Mouse (Mus musculus) heart, embryonic 10.5 days (tissue): ENCODE measurements around the gene Hspb8. TPM values are rescaled to one million over a fixed set of nuclear protein-coding genes. Genes with fewer than 3 reads are reported as not detected.

Experiments
- DNase-seq: peaks from one replicate; pipeline ENCODE4 v3.0.0-alpha.2; 2017; ENCODE audit warnings: low spot score
- H3K27ac ChIP-seq: fragments of 300-500 bp; sonication (generic); 2 replicates; pipeline ENCODE4 v1.5.1; 2016; ENCODE audit warnings: mild to moderate bottlenecking
- H3K27me3 ChIP-seq: fragments of 300-500 bp; sonication (generic); 2 replicates; pipeline ENCODE4 v1.6.1; 2016; ENCODE audit warnings: mild to moderate bottlenecking; ENCODE audit not compliant: poor library complexity, insufficient read depth, severe bottlenecking
- H3K36me3 ChIP-seq: fragments of 300-500 bp; sonication (generic); 2 replicates; pipeline ENCODE4 v1.6.1; 2016; ENCODE audit warnings: mild to moderate bottlenecking, moderate library complexity
- H3K4me1 ChIP-seq: fragments of 300-500 bp; sonication (generic); 2 replicates; pipeline ENCODE4 v1.6.1; 2016; ENCODE audit warnings: mild to moderate bottlenecking
- H3K4me3 ChIP-seq: fragments of 300-500 bp; sonication (generic); 2 replicates; pipeline ENCODE4 v1.5.1; 2016; ENCODE audit warnings: mild to moderate bottlenecking, moderate library complexity
- H3K9me3 ChIP-seq: fragments of 300-500 bp; sonication (generic); 2 replicates; pipeline ENCODE4 v1.6.1; 2016; ENCODE audit warnings: mild to moderate bottlenecking, moderate library complexity
- WGBS: fragments of 180-500 bp; shearing (Covaris S2); methylation state at CpG from one replicate; pipeline ENCODE4 v1.1.7; 2016; 5-methylcytosine and 5-hydroxymethylcytosine counted together
- polyA plus RNA-seq: library from polyadenylated mRNA; unstranded; fragments of >200 nt; fragmentation: Nextera tagmentation; extraction: Ambion mirVana; gene quantifications from 2 replicates; pipeline ENCODE4 v1.2.1, GENCODE M21; 2016

Hspb8 gene
- polyA plus RNA-seq, 1 experiment from 2014 or later = 26.9 TPM

DNA sequence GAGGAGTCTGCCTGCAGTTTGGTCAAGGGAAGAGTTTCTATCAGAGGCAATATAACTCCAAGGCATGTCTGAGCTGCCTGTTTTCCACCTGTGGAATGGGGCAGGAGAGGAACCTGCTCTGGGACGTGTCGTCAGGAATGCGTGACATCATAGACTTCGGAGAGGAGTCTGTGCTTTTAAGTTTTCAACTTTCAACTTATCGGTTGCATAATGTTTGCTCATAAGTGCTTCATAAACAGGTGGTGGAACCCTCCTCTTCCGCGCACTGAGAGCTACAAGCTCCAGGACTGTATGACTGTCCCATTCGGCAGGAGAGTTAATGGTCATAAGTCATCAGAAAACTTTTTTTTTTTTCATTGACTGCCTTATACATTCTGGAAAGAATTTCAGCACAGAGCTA is 1.1 kb upstream of the Hspb8 start:
- 76% methylated on average over 8 of the region's 8 CpGs for WGBS

GRCm38 (mm10) chr5:116421791-116422481 is 728 bp downstream of the Hspb8 start:
- H3K36me3 ChIP-seq = peaks cover 10% of the 10 kb centered on the region; the same call in 1 of the 2 replicates
- H3K27me3 ChIP-seq = no peaks in the 10 kb centered on the region
- H3K4me1 ChIP-seq = peaks cover 56% of the 10 kb centered on the region
- peak overlapping the region; percentile 88 for H3K27ac ChIP-seq
- WGBS = 33% methylated on average over 22 of the region's 22 CpGs
- H3K4me3 ChIP-seq = peak overlapping the region; percentile 63
- no peaks in the 10 kb centered on the region for H3K9me3 ChIP-seq
- no peak for DNase-seq

More for the DNA sequence above, 1.1 kb upstream of the Hspb8 start:
- peak overlapping the region; percentile 88; the same call in 1 of the 2 replicates for H3K27ac ChIP-seq
- H3K9me3 ChIP-seq = no peaks in the 10 kb centered on the region
- no peak for DNase-seq
- H3K27me3 ChIP-seq = no peaks in the 10 kb centered on the region
- H3K4me1 ChIP-seq = peaks cover 54% of the 10 kb centered on the region
- H3K36me3 ChIP-seq = no peaks in the 10 kb centered on the region
- H3K4me3 ChIP-seq = no peak overlapping the region

DNA sequence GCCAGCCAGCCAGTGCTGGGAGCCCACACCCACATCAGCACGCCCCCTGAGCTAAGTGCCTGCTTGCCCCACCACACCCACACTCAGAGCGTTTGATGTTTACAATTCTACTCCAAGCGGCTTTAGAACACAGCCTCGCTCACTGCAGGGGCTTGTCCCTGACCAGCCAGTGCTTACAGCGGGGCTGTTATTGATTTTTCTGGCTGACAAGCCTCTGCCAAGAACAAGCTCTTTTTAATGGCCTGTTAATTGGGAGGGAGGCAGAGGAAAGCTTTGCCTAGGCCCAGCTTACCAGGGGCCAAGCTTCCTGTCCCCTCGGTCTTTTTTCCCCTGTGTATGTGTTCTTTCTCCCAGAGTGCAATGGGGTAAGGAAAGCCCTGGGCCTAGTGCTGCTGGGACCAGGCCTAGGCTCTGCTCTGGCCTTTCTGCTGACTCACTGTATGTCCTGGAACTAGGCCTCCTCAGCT is 1.9 kb downstream of the Hspb8 start:
- Histone ChIP-seq H3K36me3 (peaks cover 10% of the 10 kb centered on the region; the same call in 1 of the 2 replicates), H3K9me3 (no peaks in the 10 kb centered on the region), H3K27me3 (no peaks in the 10 kb centered on the region), H3K4me1 (peaks cover 65% of the 10 kb centered on the region), H3K4me3 (peak overlapping the region; percentile 60), H3K27ac (peak overlapping the region; percentile 87)
- 11% methylated on average over 6 of the region's 6 CpGs for WGBS
- peak; percentile 86 for DNase-seq

GRCm38 (mm10) chr5:116420213-116420612 is 2.5 kb downstream of the Hspb8 start:
- H3K27ac ChIP-seq = peak overlapping the region; percentile 87
- peak overlapping the region; percentile 60 for H3K4me3 ChIP-seq
- WGBS = 90% methylated on average over 1 of the region's 1 CpGs
- no peaks in the 10 kb centered on the region for H3K9me3 ChIP-seq
- peaks cover 67% of the 10 kb centered on the region for H3K4me1 ChIP-seq
- H3K27me3 ChIP-seq = no peaks in the 10 kb centered on the region
- H3K36me3 ChIP-seq = peaks cover 12% of the 10 kb centered on the region; the same call in 1 of the 2 replicates
- DNase-seq = no peak

GRCm38 (mm10) chr5:116419322-116420045 is 3.2 kb downstream of the Hspb8 start:
- DNase-seq = no peak
- no peaks in the 10 kb centered on the region for H3K27me3 ChIP-seq
- H3K36me3 ChIP-seq = peaks cover 19% of the 10 kb centered on the region
- no peaks in the 10 kb centered on the region for H3K9me3 ChIP-seq
- H3K4me1 ChIP-seq = peaks cover 71% of the 10 kb centered on the region
- WGBS = 67% methylated on average over 6 of the region's 6 CpGs
- H3K27ac ChIP-seq = peak overlapping the region; percentile 59
- H3K4me3 ChIP-seq = peak overlapping the region; percentile 60

GRCm38 (mm10) chr5:116416208-116416607 is 6.5 kb downstream of the Hspb8 start:
- peaks cover 31% of the 10 kb centered on the region for H3K36me3 ChIP-seq
- peak overlapping the region; percentile 65; the same call in 1 of the 2 replicates for H3K27ac ChIP-seq
- no peaks in the 10 kb centered on the region for H3K27me3 ChIP-seq
- no peaks in the 10 kb centered on the region for H3K9me3 ChIP-seq
- H3K4me1 ChIP-seq = peaks cover 80% of the 10 kb centered on the region
- 20% methylated on average over 5 of the region's 5 CpGs for WGBS
- DNase-seq = no peak
- H3K4me3 ChIP-seq = no peak overlapping the region

DNA sequence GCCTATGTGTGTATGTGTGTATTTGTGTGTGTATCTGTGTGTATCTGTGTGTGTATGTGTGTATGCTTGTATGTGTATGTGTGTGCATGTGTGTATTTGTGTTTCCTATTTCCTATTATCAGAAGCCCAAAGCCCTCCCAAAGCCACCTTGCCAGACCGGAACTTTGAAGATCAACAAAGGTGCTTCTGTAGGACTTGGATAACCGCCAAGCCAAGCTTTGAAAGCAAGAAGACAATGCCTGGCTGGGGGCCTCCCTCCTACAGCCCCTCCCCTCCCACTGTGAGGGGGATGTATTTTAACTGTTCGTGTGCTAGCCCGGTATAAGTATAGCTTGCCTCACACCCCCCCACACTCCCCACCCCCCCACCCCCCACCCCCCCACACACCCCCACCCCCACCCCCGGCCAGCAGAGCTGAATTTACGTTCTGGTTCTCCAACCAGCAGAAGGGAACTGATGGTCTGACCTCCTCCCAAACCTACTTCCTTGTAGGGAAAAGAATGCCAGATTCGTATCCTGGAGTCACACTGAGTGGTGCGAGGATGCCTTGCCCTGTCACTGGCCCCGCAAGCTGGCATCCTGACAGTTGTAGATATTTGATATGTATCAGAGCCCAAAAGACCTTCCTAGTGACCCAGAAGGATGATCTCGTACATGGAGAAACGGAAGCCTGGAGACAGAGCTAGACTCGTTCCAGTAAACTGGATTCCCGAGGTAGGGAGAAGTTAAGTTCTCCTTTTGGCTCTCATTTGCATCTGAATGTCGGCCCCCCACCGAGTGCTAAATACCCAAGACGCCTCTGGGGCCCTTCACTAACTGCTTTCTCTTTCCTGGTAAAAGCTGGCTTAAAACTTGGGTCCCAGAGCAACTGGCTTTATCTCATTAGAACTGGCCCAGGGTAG is 12.7 kb downstream of the Hspb8 start:
- H3K27ac ChIP-seq = peak overlapping the region; percentile 74; the same call in 1 of the 2 replicates
- peak overlapping the region; percentile 10; the same call in 1 of the 2 replicates for H3K4me3 ChIP-seq
- peaks cover 26% of the 10 kb centered on the region for H3K36me3 ChIP-seq
- no peak for DNase-seq
- H3K27me3 ChIP-seq = no peaks in the 10 kb centered on the region
- H3K9me3 ChIP-seq = no peaks in the 10 kb centered on the region
- peaks cover 56% of the 10 kb centered on the region for H3K4me1 ChIP-seq
- 5% methylated on average over 16 of the region's 16 CpGs for WGBS

GRCm38 (mm10) chr5:116408965-116409364 is 13.7 kb downstream of the Hspb8 start:
- Histone ChIP-seq H3K27me3 (no peaks in the 10 kb centered on the region), H3K27ac (no peak overlapping the region; the same call in 1 of the 2 replicates), H3K9me3 (no peaks in the 10 kb centered on the region), H3K4me1 (peaks cover 46% of the 10 kb centered on the region), H3K4me3 (no peak overlapping the region), H3K36me3 (peaks cover 19% of the 10 kb centered on the region)
- WGBS = 54% methylated on average over 9 of the region's 9 CpGs
- DNase-seq = no peak

- DNase-seq = no peak
- H3K36me3 ChIP-seq = peaks cover 19% of the 10 kb centered on the region
- H3K4me1 ChIP-seq = peaks cover 36% of the 10 kb centered on the region
- H3K4me3 ChIP-seq = no peak overlapping the region
- WGBS = 44% methylated on average over 6 of the region's 6 CpGs
- no peaks in the 10 kb centered on the region for H3K27me3 ChIP-seq
- no peak overlapping the region for H3K27ac ChIP-seq
- H3K9me3 ChIP-seq = no peaks in the 10 kb centered on the region
These were observed 14.7 kb downstream of the Hspb8 start for GRCm38 (mm10) chr5:116407936-116408335.

DNA sequence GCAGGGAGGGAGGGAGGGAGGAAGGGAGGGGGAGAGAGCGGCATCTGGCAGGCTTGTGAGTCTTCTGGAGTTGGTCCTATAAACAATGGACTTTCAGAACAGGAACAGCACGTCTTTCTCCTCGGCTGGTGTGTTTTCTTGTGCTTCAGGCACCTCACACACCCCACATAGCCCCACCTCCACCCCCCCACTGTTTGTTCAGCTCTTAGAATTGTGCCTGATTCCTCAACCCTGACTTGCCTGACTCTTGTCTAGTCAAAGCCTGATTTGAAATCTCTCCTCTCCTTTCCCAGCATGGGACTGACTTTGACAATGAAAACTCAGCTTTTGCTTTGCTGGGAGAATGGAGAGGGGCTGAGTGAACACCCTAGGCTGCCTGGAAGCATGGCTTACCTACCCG is 15.3 kb downstream of the Hspb8 start:
- 0 out of 2 replicates have a peak overlapping the region, but pooled peaks have one; percentile 5 for H3K27ac ChIP-seq

GRCm38 (mm10) chr5:116406507-116406906 is 16.2 kb downstream of the Hspb8 start:
- no peak for DNase-seq
- WGBS = 69% methylated on average over 3 of the region's 3 CpGs

More for the DNA sequence above, 15.3 kb downstream of the Hspb8 start:
- 37% methylated on average over 4 of the region's 4 CpGs for WGBS
- Histone ChIP-seq H3K4me1 (peaks cover 30% of the 10 kb centered on the region), H3K36me3 (peaks cover 14% of the 10 kb centered on the region), H3K9me3 (no peaks in the 10 kb centered on the region), H3K4me3 (no peak overlapping the region), H3K27me3 (no peaks in the 10 kb centered on the region)
- DNase-seq = no peak

DNA sequence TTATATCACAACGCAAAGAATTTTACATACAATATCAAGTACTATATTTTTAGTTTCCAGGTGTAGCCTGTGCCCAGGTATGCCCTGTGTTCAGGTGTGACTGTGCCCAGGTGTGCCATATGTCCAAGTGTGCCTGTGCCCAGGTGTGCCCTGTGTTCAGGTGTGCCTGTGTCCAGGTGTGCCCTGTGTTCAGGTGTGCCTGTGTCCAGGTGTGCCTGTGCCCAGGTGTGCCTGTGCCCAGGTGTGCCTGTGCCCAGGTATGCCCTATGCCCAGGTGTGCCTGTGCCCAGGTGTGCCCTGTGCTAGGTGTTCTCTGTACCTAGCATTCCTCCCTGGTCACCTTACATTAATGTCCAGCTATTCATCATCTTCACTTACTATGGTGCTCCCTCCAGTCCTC is 16.7 kb downstream of the Hspb8 start:
- 100% methylated on average over 1 of the region's 1 CpGs for WGBS
- H3K27me3 ChIP-seq = no peaks in the 10 kb centered on the region
- H3K9me3 ChIP-seq = no peaks in the 10 kb centered on the region
- no peak overlapping the region for H3K27ac ChIP-seq
- H3K4me1 ChIP-seq = peaks cover 22% of the 10 kb centered on the region
- no peak overlapping the region for H3K4me3 ChIP-seq
- peaks cover 10% of the 10 kb centered on the region for H3K36me3 ChIP-seq
- DNase-seq = no peak

More at GRCm38 (mm10) chr5:116406507-116406906, 16.2 kb downstream of the Hspb8 start:
- Histone ChIP-seq H3K27ac (no peak overlapping the region), H3K36me3 (peaks cover 10% of the 10 kb centered on the region), H3K27me3 (no peaks in the 10 kb centered on the region), H3K9me3 (no peaks in the 10 kb centered on the region), H3K4me3 (no peak overlapping the region), H3K4me1 (peaks cover 27% of the 10 kb centered on the region)
